Mouse (Mus musculus): ENCODE data around the gene Fau. TPM values are rescaled to one million over a fixed set of nuclear protein-coding genes. Genes with fewer than 3 reads are reported as not detected.
"Not testable (repeated sequence)": the region's sequence is repeated elsewhere in the genome, so short reads cannot be mapped to it uniquely, and the experiment has no call there.

The Fau gene
- total RNA-seq (2021) = 100 to 1,000 TPM; 425 to 500 TPM
- long read RNA-seq, experiment 1, transcript Fau-202 (5 exons, 613 nt) = major isoform, 106 of 135 reads
- long read RNA-seq, experiment 1, transcript Fau-207 (4 exons, 744 nt) = minor isoform, 5 of 135 reads
- long read RNA-seq, experiment 1, transcript Fau-201 (5 exons, 508 nt) = minor isoform, 19 of 135 reads
- long read RNA-seq, experiment 1, partial matches to known transcripts = 5 of 135 reads
- long read RNA-seq, experiment 1, other reads (novel, unspliced or antisense) = 0 of 135 reads
- long read RNA-seq, experiment 2, transcript Fau-201 (5 exons, 508 nt) = minor isoform, 15 of 89 reads
- long read RNA-seq, experiment 2, transcript Fau-202 (5 exons, 613 nt) = major isoform, 69 of 89 reads
- long read RNA-seq, experiment 2, partial matches to known transcripts = 3 of 89 reads
- long read RNA-seq, experiment 2, other reads (novel, unspliced or antisense) = 0 of 89 reads

- peak; percentile 98 for DNase-seq (ENCODE audit: low spot score)
Observed at GRCm38 (mm10) chr19:6057313-6058096, at the start of gene Fau, which contains the start of gene Mrpl49. Gene Fau, plus strand, starts transcription at chr19:6057844. Gene Mrpl49, minus strand, starts transcription at chr19:6057785.

DNA sequence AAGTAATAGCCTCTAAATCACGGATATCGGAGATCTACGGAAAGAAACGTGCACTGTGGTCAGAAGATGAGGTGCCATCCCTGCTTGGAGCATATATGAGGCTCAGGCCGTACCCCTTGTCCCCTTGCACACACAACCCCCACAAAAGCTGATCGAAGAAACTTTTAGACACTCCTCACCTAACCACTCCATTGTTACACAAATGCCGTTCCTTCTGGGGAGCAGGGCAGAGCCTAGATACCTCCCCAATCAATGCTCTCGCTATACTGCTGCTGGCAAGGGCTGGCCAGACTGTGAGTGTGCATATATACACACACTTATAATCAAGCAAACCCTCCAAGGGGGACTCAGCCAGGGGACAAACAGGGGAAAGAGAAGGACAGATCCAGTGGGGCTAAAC is 48.5 kb upstream of the Fau start:
- DNase-seq (ENCODE audit: low spot score) = no peak

DNA sequence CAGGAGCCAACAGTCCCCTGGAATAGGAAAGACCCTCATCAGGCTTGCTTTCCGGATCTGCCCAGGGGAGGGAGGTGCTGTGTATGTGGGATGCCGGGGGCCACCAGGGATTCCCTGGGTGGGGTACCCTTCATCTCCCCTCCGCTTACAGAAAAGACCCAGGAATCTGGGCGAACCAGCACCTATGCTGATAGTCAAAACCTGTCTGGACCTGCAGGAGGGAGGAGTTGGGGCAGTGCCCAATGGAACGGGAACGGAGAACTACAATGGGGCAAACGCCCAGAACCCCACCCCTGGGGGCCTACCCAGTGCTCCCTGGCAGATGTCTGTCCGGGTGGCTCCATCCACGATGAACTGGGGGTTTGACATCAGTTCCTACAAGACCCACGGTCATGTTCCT is 44.0 kb upstream of the Fau start:
- no peak for DNase-seq (ENCODE audit: low spot score)

GRCm38 (mm10) chr19:6014991-6015510 is 42.6 kb upstream of the Fau start:
- peak; percentile 34 for DNase-seq (ENCODE audit: low spot score)

GRCm38 (mm10) chr19:6015511-6016315 is 41.9 kb upstream of the Fau start, which contains the start of gene Capn1:
Gene Capn1, minus strand, starts transcription at chr19:6015897.
- peak; percentile 89 for DNase-seq (ENCODE audit: low spot score)

DNA sequence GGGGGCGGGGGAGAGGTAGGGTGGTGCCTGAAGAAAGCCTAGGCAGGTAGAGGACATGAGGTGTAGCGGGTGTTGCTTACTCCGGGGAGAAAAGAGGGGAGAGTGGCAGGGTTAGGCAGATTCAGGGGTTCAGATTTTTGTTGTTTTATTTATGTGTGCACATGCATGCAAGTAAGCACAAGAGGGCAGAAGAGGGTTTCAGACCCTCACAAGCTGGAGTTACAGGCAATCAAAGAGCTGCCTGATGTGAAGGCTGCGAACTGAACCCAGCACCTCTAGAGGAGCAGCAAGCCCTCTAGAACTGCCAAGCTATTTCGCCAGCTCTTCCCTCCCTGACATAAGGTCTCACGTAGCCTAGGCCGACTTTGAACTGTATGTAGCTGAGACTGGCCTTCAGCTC is 41.1 kb upstream of the Fau start:
- DNase-seq (ENCODE audit: low spot score) = no peak

GRCm38 (mm10) chr19:6018142-6019089 is 39.2 kb upstream of the Fau start:
- peak; percentile 92 for DNase-seq (ENCODE audit: low spot score)

DNA sequence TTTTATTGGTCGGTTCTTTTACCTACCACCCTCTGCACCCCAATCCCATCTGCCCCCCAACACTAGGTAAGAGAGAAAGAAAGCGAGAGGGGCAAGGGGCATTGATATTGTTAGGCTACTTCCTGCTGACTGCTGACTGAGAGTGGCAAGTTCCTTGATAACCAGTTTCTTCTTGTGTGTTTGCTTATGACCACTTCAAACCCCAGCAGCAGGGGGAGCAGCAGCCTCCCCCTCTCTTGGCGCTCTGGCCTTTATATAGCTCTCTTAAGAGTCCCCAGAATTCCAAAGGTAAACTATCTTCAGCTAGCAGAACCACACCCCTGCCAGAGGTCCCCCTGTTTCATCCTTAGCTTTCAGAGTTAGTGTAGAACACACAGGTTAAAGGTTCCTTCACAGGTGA is 37.4 kb upstream of the Fau start:
- no peak for DNase-seq (ENCODE audit: low spot score)

DNA sequence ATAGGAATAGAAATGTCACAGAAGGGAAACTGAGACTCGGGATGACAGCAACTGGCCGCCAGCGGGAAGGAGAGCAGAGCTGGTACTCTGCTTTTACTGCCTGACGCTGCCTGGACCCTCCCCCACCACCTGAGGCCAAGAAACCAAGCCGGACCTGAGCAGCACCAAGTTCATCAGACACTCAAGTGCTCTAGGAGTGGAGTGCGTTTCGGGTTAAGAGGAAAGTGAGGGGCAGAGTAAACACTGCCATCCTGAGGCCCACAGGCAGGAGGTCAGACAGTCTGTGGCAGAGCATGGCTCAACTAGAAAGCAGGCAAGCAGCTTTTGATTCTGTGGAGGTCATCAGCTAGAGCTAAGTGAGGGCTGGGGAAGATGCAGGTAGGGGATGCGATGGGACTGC is 34.6 kb upstream of the Fau start:
- DNase-seq (ENCODE audit: low spot score) = no peak

GRCm38 (mm10) chr19:6023930-6024329 is 33.7 kb upstream of the Fau start:
- no peak for DNase-seq (ENCODE audit: low spot score)

DNA sequence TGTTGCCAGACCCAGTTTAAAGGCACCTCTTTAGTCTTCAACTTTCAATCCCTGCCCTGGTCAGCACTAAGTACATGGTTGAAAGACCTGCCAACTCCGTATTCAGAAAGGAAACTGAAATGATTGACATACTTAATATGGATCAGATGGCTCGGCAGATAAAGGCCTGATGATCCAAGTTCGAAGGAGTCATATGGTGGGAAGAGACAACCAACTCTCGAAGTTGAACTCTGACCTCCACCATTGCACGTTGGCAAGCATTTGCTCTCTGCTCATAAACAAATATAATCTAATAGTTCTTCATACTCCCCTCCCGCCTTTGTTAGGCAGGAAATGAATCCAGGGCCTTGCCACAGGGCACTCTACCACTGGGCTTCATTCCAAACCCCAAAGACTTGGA is 28.7 kb upstream of the Fau start:
- no peak for DNase-seq (ENCODE audit: low spot score)

- no peak for DNase-seq (ENCODE audit: low spot score)
Observed at GRCm38 (mm10) chr19:6029426-6029825, 28.2 kb upstream of the Fau start.

- no peak for DNase-seq (ENCODE audit: low spot score)
Observed at GRCm38 (mm10) chr19:6030520-6031280, 26.9 kb upstream of the Fau start.

DNA sequence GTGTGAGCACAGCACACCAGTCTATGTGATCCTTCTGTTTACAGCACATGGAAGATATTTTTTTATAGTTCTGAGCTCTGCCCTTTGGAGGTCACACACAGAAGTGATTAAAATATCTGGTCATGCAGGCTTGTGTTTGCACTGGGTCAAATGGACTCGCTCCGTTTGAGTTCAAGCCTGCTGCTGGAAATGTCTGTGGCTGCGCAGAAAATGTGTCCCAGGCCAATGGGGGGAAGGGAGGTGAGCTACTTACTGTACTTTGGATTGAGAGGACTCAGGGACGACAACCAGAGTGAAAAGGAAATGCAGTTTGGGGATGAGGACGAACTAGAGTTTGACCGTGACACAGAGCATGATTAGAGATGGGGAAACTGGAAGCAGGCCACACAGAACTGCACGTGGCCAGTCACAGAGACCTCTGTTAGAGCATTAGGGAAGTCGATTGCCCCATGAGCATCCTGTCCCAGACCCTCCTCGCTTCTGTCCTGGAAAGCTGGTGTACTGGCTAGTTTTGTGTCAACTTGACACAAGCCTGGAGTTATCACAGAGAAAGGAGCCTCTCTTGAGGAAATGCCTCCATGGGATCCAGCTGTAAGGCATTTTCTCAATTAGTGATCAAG is 21.6 kb upstream of the Fau start:
- DNase-seq (ENCODE audit: low spot score) = no peak

GRCm38 (mm10) chr19:6037695-6038094 is 19.9 kb upstream of the Fau start:
- no peak for DNase-seq (ENCODE audit: low spot score)

DNA sequence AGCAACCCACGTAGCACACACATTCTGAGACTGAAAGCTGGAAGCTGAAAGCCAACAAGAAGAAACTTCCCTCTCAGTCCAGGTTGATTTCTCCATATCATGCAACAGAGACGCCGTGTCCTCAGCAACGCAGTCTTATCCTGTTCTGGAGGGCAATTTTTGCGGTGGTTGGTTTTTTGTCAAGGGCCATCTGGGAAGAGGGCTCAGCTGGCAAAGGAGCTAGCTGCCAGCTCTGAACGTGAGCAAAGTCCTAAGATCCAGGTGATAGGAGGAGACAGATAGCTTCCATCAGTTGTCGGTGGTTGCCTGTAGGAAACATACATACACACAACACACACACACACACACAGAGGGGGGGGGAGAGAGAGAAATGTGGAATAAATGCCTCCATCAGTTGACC is 19.3 kb upstream of the Fau start:
- no peak for DNase-seq (ENCODE audit: low spot score)

- no peak for DNase-seq (ENCODE audit: low spot score)
Observed at GRCm38 (mm10) chr19:6040002-6040401, 17.6 kb upstream of the Fau start.

GRCm38 (mm10) chr19:6042293-6042692 is 15.4 kb upstream of the Fau start:
- no peak for DNase-seq (ENCODE audit: low spot score)

DNA sequence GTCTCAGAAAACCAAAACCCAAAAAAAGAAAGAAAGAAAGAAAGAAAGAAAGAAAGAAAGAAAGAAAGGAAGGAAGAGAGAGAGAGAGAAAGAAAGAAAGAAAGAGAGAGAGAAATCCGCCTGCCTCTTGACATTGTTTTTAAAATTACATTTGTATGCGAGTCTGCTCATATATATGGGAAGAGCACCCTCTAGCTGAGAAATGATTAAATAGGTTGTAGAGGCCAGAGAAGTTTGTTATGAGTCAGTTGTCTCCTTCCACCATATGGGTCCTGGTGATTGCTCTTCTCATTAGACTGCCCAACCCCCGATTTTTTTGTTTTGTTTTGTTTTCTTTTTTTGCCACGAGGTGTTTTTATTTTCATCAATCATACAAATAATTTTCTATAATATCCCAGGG is 13.5 kb upstream of the Fau start:
- DNase-seq (ENCODE audit: low spot score) = not testable (repeated sequence)
